Mouse (Mus musculus) liver, adult 2 months (tissue): ENCODE data around the gene Spata13.

Experiments
- CTCF ChIP-seq: fragments of 200-500 bp; IDR thresholded peaks from 2 replicates; pipeline ENCODE4 v1.5.1; 2011; ENCODE audit warnings: low read depth, low read length, control low read depth
- POLR2A ChIP-seq: fragments of 200-500 bp; IDR thresholded peaks from 2 replicates; pipeline ENCODE4 v1.6.1; 2011; ENCODE audit warnings: low read length, control low read depth; ENCODE audit not compliant: insufficient read depth; ENCODE audit errors: extremely low read depth

DNA sequence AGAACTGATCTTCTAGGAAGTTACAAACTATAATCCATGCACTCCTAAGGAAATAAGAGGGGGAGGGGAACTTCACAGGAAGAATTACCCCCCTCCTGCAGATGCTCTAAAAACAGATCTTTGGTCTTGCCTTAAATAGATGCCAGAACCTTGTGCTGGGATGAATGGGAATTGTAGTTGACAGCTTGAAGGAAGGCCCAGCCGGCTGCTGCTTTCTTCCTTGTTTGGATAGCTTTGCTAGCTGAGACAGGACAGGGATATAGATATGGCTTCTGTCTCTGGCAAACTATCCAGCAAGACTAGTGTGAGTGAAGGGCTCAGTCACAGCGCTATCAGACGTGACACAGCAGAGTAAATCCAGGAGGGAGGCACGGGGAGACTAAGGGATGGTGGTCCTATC lies 99.9 kb downstream of the Spata13 start:
- TF ChIP-seq CTCF (no peak), POLR2A (no peak)
